Mouse (Mus musculus) Muller cell, postnatal 12 days (primary cell): ENCODE results near the gene Adam10.
A peak's percentile ranks its signal among the peaks of the same experiment; 100 is the strongest.

Experiments used
- DNase-seq: peaks from one replicate; pipeline ENCODE4 v3.0.0-alpha.2; 2015; ENCODE audit errors: inconsistent ontology term

The Adam10 gene

GRCm38 (mm10) chr9:70775517-70775916 lies 96.7 kb downstream of the Adam10 start:
- no peak for DNase-seq

- DNase-seq, result no peak
Measured at GRCm38 (mm10) chr9:70782191-70782590, 103.4 kb downstream of the Adam10 start.

- no peak for DNase-seq
Measured at GRCm38 (mm10) chr9:70788705-70789104, 109.9 kb downstream of the Adam10 start.

- DNase-seq, result no peak
Measured at GRCm38 (mm10) chr9:70790621-70791020, 111.8 kb downstream of the Adam10 start.

- DNase-seq, result no peak
Measured at GRCm38 (mm10) chr9:70794643-70795438, 116.0 kb downstream of the Adam10 start.

- no peak for DNase-seq
Measured at GRCm38 (mm10) chr9:70795439-70795757, 116.6 kb downstream of the Adam10 start.

GRCm38 (mm10) chr9:70800588-70801315 lies 122.0 kb downstream of the Adam10 start:
- peak; percentile 25 for DNase-seq

GRCm38 (mm10) chr9:70801761-70802160 lies 123.0 kb downstream of the Adam10 start:
- no peak for DNase-seq

GRCm38 (mm10) chr9:70802816-70803215 lies 124.0 kb downstream of the Adam10 start:
- no peak for DNase-seq

- no peak for DNase-seq
Measured at GRCm38 (mm10) chr9:70806069-70806468, 127.3 kb downstream of the Adam10 start.

- DNase-seq, result no peak
Measured at GRCm38 (mm10) chr9:70807714-70808113, 128.9 kb downstream of the Adam10 start.

GRCm38 (mm10) chr9:70812551-70812950 lies 133.8 kb downstream of the Adam10 start:
- no peak for DNase-seq

- no peak for DNase-seq
Measured at GRCm38 (mm10) chr9:70816701-70817305, 138.0 kb downstream of the Adam10 start.

- DNase-seq, result no peak
Measured at GRCm38 (mm10) chr9:70817396-70817795, 138.6 kb downstream of the Adam10 start.

GRCm38 (mm10) chr9:70818739-70819138 lies 139.9 kb downstream of the Adam10 start:
- DNase-seq, result no peak

GRCm38 (mm10) chr9:70824103-70824502 lies 145.3 kb downstream of the Adam10 start:
- no peak for DNase-seq

GRCm38 (mm10) chr9:70827911-70828310 lies 149.1 kb downstream of the Adam10 start:
- no peak for DNase-seq
